Mouse (Mus musculus): Measurements from ENCODE around the gene Susd2. TPM values are rescaled to one million over a fixed set of nuclear protein-coding genes. Genes with fewer than 3 reads are reported as not detected.

Susd2 gene
- polyA plus RNA-seq, 1 experiment = 11.1 TPM

DNA sequence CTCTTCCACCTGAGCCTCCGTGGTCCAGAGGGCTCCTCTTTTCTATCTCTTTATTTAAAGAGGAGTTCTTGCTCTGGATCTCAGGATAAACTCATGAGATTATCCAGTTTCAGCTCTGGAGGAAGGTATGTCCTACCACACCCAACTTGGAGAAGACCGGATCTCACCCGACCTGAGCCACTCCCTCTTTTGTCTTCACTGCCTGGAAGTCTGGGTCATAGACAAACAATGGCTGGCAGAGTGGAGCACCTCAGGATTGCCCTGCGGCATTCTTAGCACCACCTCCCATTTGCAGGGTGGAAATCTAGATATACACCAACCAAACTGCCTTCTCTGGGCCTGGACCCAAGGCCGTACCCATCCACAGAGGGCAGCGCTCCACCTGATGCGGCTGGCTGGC is 5.2 kb upstream of the Susd2 start:
- Histone ChIP-seq H3K27me3 (ENCODE audit: control insufficient read depth, insufficient read depth, low read length) (no peaks in the 10 kb centered on the region), H3K4me3 (ENCODE audit: control insufficient read depth, insufficient read depth, low read length) (no peak overlapping the region), H3K4me1 (replicated peaks; ENCODE audit: control insufficient read depth, insufficient read depth, low read length) (peaks cover 2% of the 10 kb centered on the region), H3K27ac (ENCODE audit: control insufficient read depth, insufficient read depth, low read length) (no peak overlapping the region), H3K36me3 (ENCODE audit: control insufficient read depth, insufficient read depth, low read length) (peaks cover 37% of the 10 kb centered on the region)
- TF ChIP-seq POLR2A (IDR thresholded peaks at IDR 0.05; ENCODE audit: control insufficient read depth, extremely low read depth, insufficient read depth, low read length, poor library complexity) (no peak), CTCF (IDR thresholded peaks at IDR 0.05; ENCODE audit: borderline replicate concordance, control insufficient read depth, extremely low read depth, insufficient read depth, low read length, poor library complexity) (no peak)
- WGBS = 96% methylated on average over 7 of the region's 7 CpGs
- DNase-seq = no peak

DNA sequence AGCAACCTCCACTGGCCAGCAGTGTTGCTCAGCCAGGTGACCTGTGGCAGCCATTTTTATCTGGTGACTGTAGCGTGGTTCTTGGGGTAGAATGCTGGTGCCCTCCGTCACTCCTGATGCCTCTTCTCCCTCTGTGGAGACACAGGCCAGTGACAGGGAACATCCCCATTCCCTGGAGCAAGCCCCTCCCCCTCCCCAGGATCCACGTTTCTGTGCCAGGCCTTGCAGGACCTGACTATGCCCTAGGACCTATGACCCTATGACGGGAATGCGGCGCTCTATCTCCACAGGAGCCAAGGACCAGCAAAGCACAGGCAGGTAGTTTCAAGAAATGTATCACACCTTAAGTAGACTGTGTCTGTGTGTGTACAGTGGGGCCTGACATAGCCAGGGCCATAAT is 4.3 kb upstream of the Susd2 start:
- DNase-seq = no peak
- TF ChIP-seq CTCF (IDR thresholded peaks at IDR 0.05; ENCODE audit: borderline replicate concordance, control insufficient read depth, extremely low read depth, insufficient read depth, low read length, poor library complexity) (no peak), POLR2A (IDR thresholded peaks at IDR 0.05; ENCODE audit: control insufficient read depth, extremely low read depth, insufficient read depth, low read length, poor library complexity) (no peak)
- Histone ChIP-seq H3K27me3 (ENCODE audit: control insufficient read depth, insufficient read depth, low read length) (no peaks in the 10 kb centered on the region), H3K4me1 (replicated peaks; ENCODE audit: control insufficient read depth, insufficient read depth, low read length) (peaks cover 5% of the 10 kb centered on the region), H3K27ac (ENCODE audit: control insufficient read depth, insufficient read depth, low read length) (no peak overlapping the region), H3K36me3 (ENCODE audit: control insufficient read depth, insufficient read depth, low read length) (peaks cover 33% of the 10 kb centered on the region), H3K4me3 (ENCODE audit: control insufficient read depth, insufficient read depth, low read length) (no peak overlapping the region)
- WGBS = 98% methylated on average over 6 of the region's 6 CpGs

- Histone ChIP-seq H3K27me3 (ENCODE audit: control insufficient read depth, insufficient read depth, low read length) (no peaks in the 10 kb centered on the region), H3K27ac (ENCODE audit: control insufficient read depth, insufficient read depth, low read length) (no peak overlapping the region), H3K4me3 (ENCODE audit: control insufficient read depth, insufficient read depth, low read length) (no peak overlapping the region), H3K4me1 (replicated peaks; ENCODE audit: control insufficient read depth, insufficient read depth, low read length) (peaks cover 12% of the 10 kb centered on the region), H3K36me3 (ENCODE audit: control insufficient read depth, insufficient read depth, low read length) (peaks cover 26% of the 10 kb centered on the region)
- TF ChIP-seq CTCF (IDR thresholded peaks at IDR 0.05; ENCODE audit: borderline replicate concordance, control insufficient read depth, extremely low read depth, insufficient read depth, low read length, poor library complexity) (no peak), POLR2A (IDR thresholded peaks at IDR 0.05; ENCODE audit: control insufficient read depth, extremely low read depth, insufficient read depth, low read length, poor library complexity) (no peak)
- 91% methylated on average over 3 of the region's 3 CpGs for WGBS
- no peak for DNase-seq
Measured at GRCm38 (mm10) chr10:75647362-75647761, 3.6 kb upstream of the Susd2 start.

DNA sequence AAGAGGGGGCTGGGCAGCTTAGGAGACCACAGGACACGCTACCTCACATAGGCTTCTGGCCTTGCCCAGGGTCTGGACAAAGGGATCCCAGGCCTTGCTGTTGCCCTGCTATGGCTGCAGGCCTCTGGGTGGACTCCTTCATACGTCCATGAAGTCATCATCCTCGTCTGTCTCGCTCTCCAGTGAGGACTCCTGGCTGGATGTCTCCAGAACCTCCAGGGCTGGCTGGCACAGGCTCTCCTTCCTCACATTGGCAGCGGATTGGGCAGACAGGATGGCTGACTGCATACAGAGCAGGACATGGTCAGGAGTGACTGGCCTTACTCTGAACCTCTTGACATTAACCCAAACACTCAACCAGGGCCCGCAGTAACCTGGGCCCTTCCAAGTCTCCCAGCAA is 2.6 kb upstream of the Susd2 start:
- H3K4me1 ChIP-seq (replicated peaks; ENCODE audit: control insufficient read depth, insufficient read depth, low read length) = peaks cover 12% of the 10 kb centered on the region
- H3K27me3 ChIP-seq (ENCODE audit: control insufficient read depth, insufficient read depth, low read length) = no peaks in the 10 kb centered on the region
- WGBS = 98% methylated on average over 6 of the region's 6 CpGs
- DNase-seq = no peak
- no peak overlapping the region for H3K27ac ChIP-seq (ENCODE audit: control insufficient read depth, insufficient read depth, low read length)
- peaks cover 17% of the 10 kb centered on the region for H3K36me3 ChIP-seq (ENCODE audit: control insufficient read depth, insufficient read depth, low read length)
- TF ChIP-seq CTCF (IDR thresholded peaks at IDR 0.05; ENCODE audit: borderline replicate concordance, control insufficient read depth, extremely low read depth, insufficient read depth, low read length, poor library complexity) (no peak), POLR2A (IDR thresholded peaks at IDR 0.05; ENCODE audit: control insufficient read depth, extremely low read depth, insufficient read depth, low read length, poor library complexity) (no peak)
- H3K4me3 ChIP-seq (ENCODE audit: control insufficient read depth, insufficient read depth, low read length) = no peak overlapping the region

GRCm38 (mm10) chr10:75645616-75646015 is 1.8 kb upstream of the Susd2 start:
- H3K4me1 ChIP-seq (replicated peaks; ENCODE audit: control insufficient read depth, insufficient read depth, low read length) = peaks cover 12% of the 10 kb centered on the region
- H3K36me3 ChIP-seq (ENCODE audit: control insufficient read depth, insufficient read depth, low read length) = peaks cover 9% of the 10 kb centered on the region; the same call in 1 of the 2 replicates
- WGBS = 96% methylated on average over 8 of the region's 8 CpGs
- TF ChIP-seq CTCF (IDR thresholded peaks at IDR 0.05; ENCODE audit: borderline replicate concordance, control insufficient read depth, extremely low read depth, insufficient read depth, low read length, poor library complexity) = no peak
- H3K27ac ChIP-seq (ENCODE audit: control insufficient read depth, insufficient read depth, low read length) = no peak overlapping the region
- no peak overlapping the region for H3K4me3 ChIP-seq (ENCODE audit: control insufficient read depth, insufficient read depth, low read length)
- H3K27me3 ChIP-seq (ENCODE audit: control insufficient read depth, insufficient read depth, low read length) = no peaks in the 10 kb centered on the region
- no peak for DNase-seq

DNA sequence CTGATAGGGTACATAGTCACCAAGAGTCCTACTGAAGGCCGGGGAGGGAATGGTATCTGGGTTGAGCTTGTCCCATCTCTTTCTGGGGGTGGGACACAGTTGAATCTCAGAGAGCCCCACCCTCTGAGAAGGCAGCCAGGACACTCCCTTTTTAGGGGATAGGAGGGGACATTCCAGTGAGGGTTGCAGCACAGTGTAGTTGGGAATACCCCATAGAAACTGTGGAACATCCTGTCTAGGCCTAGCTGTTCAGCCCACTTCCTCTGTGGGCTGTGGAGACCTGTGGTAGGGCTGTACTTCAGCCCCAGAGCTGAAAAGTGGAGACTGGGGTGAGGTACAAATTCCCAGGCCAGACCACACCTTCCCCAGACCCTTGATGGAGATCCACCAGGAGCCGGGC is 917 bp downstream of the Susd2 start:
- Histone ChIP-seq H3K36me3 (ENCODE audit: control insufficient read depth, insufficient read depth, low read length) (0 out of 2 replicates have a peak, but pooled peaks cover 3% of the 10 kb centered on the region), H3K4me1 (replicated peaks; ENCODE audit: control insufficient read depth, insufficient read depth, low read length) (peaks cover 12% of the 10 kb centered on the region), H3K27me3 (ENCODE audit: control insufficient read depth, insufficient read depth, low read length) (no peaks in the 10 kb centered on the region), H3K4me3 (ENCODE audit: control insufficient read depth, insufficient read depth, low read length) (no peak overlapping the region), H3K27ac (ENCODE audit: control insufficient read depth, insufficient read depth, low read length) (no peak overlapping the region)
- WGBS = 87% methylated on average over 2 of the region's 2 CpGs
- DNase-seq = no peak
- no peak for TF ChIP-seq POLR2A (IDR thresholded peaks at IDR 0.05; ENCODE audit: control insufficient read depth, extremely low read depth, insufficient read depth, low read length, poor library complexity)
- no peak for TF ChIP-seq CTCF (IDR thresholded peaks at IDR 0.05; ENCODE audit: borderline replicate concordance, control insufficient read depth, extremely low read depth, insufficient read depth, low read length, poor library complexity)

DNA sequence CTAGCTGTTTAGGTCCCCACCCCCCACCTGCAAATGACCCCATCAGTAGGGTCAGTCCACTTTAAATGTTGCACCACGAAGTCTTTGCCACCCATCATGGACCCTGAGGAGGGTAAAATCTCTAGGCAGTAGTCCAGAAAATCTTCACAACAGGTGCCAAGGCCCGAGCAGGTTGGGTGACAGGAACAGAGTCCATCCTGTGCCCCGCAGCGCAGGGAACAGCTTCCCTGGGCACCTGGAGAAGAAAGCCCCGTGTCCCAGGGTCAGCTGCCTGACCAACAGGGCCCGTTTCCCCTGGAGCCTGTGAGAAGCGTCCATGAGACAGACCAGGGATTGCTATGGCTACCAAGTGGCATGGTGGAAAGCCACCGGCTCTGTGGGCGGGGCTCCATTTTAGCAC is 1.4 kb downstream of the Susd2 start:
- Histone ChIP-seq H3K27ac (ENCODE audit: control insufficient read depth, insufficient read depth, low read length) (no peak overlapping the region), H3K36me3 (ENCODE audit: control insufficient read depth, insufficient read depth, low read length) (no peaks in the 10 kb centered on the region), H3K4me3 (ENCODE audit: control insufficient read depth, insufficient read depth, low read length) (no peak overlapping the region), H3K4me1 (replicated peaks; ENCODE audit: control insufficient read depth, insufficient read depth, low read length) (peaks cover 12% of the 10 kb centered on the region), H3K27me3 (ENCODE audit: control insufficient read depth, insufficient read depth, low read length) (no peaks in the 10 kb centered on the region)
- no peak for DNase-seq
- WGBS = 91% methylated on average over 9 of the region's 9 CpGs
- TF ChIP-seq CTCF (IDR thresholded peaks at IDR 0.05; ENCODE audit: borderline replicate concordance, control insufficient read depth, extremely low read depth, insufficient read depth, low read length, poor library complexity) = no peak
- TF ChIP-seq POLR2A (IDR thresholded peaks at IDR 0.05; ENCODE audit: control insufficient read depth, extremely low read depth, insufficient read depth, low read length, poor library complexity) = no peak
